Mouse (Mus musculus) left cerebral cortex, adult 8-10 months (tissue): ENCODE results near the gene Adat1. TPM values are rescaled to one million over a fixed set of nuclear protein-coding genes. Genes with fewer than 3 reads are reported as not detected.

Experiments
- DNase-seq, 2 experiments: peaks; one replicate each; pipeline ENCODE4 v3.0.0; 2022; ENCODE audit warnings: low spot score in 2 of 2
- total RNA-seq, 4 experiments: library from RNA; stranded (reverse); gene quantifications; 2 replicates each; pipeline ENCODE4 v1.2.4; 2022

Adat1 gene
- 1 to 10 TPM; 5.3 to 8.0 (median 5.9) TPM for total RNA-seq

DNA sequence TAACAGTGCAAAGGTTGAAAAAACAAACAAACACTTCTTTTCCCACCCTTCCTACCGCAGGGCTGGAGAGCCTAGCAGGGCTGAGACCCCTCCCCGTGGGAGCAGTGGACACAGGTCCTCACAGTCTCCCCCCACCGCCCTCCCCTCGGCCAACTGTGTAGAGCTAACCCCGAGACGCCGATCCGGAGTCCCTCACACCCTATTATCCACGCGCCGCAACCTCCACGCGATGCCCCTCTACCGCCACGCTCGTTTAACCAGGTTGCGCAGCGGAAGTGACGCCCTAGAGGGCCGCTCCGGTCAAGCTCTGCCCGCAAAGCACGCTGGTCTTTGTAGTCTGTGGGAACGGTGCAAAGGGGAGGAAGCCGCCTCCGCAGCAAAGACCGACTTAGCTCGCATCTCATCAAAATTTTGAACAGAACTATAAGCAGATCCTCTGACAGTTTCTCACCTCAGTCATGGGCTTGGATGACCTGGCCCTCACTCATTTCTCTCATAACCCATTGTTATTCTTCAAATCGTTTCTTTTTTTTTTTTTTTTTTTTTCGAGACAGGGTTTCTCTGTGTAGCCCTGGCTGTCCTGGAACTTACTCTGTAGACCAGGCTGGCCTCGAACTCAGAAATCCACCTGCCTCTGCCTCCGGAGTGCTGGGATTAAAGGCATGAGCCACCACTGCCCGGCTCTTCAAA is at the start of gene Adat1:
TSS of gene Adat1 (minus strand) at position 290 of the 690 bp plus-strand sequence.
- DNase-seq: peak; percentile 70 to 84

GRCm38 (mm10) chr8:112037521-112037920 is 45.4 kb upstream of the Adat1 start:
- no peak for DNase-seq

DNA sequence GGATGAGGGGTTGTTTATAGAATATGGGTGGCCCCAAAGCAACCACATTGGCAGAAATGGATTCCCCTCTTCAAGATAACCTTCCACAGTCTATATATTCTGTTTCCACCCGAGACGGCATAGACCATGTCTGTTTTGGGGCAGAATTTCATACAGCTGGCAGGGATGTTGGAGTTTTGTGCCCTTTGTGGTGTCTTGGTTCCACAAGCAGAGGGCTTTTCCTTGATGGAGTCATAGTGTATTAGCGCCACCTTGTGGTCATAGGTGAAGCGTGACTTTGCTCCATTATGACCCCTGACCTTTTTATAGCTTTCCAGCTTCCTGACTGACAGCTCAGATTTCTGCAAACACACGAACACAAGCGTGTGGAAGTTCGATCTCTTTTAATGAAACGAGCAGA is 42.5 kb upstream of the Adat1 start:
- DNase-seq: no peak

- DNase-seq: no peak
Measured at GRCm38 (mm10) chr8:112033071-112033470, 41.0 kb upstream of the Adat1 start.

DNA sequence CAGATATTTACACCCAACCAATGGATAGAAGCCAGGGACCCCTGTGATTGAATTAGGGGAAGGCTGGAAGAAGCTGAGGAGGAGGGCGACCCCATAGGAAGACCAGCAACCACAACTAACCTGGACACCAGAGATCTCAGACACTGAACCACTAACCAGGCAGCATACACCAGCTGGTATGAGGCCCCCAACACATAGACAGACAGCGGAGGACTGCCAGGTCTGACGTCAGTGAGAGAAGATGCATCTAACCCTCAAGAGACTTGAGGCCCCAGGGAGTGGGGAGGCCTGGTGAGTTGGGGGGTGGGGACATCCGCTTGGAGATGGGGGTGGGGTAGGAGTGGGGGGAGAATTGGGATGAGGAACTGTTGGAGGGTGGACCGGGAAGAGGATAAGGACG is 38.6 kb upstream of the Adat1 start:
- DNase-seq: no peak

GRCm38 (mm10) chr8:112029455-112029854 is 37.4 kb upstream of the Adat1 start:
- DNase-seq: no peak

DNA sequence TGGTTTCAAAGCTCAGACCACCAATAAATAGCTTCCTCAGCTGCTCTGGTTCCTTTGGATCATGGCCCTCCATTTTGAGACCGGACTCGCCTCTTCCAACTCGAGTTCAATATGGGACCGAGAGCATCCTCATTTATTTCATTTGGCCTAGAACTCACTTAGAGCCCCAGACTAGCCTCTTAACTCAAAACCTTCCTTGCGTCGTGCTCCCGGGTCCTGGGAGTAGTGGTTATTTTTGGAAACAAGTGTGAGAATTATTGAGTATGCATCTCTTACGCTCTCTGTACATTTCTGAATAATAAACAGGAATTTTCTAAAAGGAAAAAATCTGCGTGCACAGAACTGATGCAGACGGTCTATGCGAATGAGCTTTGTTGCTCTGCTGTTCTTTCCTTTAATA is 22.8 kb upstream of the Adat1 start, which contains the start of gene Gm6793:
TSS of gene Gm6793 (minus strand) at position 101 of the 400 bp plus-strand sequence.
- no peak for DNase-seq

- DNase-seq: no peak
Measured at GRCm38 (mm10) chr8:112011816-112012242, 19.7 kb upstream of the Adat1 start.

DNA sequence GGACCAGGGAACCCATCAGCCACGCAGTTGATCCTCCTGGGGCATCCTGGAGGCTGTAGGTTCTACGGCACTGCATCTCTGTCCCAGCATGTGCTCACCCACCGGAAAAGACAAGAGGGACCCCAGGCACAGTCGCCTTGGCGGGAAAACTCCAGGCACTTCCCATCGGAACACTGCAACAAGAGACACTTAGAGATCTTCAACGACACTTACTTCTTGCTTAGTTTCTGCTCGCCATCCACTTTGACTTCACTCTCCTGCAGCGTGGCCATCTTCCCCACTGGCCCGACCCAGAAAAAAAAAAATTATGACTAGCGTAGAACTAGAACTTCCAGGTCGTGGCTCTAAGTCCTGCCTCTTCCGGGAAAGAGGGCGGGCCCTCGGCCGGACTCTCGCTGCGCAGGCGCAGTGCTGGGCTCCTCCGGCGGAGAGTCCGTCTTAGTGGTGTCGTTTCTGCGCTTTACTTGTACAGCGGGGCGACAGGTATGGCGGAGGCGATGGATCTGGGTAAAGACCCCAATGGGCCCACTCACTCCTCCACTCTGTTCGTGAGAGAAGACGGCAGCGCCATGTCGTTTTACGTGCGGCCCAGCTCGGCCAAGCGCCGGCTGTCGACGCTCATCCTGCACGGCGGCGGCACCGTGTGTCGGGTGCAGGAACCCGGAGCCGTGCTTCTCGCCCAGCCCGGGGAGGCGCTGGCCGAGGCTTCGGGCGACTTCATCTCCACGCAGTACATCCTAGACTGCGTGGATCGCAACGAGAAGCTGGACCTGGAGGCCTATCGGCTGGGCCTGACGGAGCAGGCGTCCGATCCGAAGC is 19.1 kb upstream of the Adat1 start, which contains the start of the genes Kars and Terf2ip:
TSS of gene Kars (minus strand) at position 327 of the 819 bp plus-strand sequence.
TSS of gene Terf2ip (plus strand) at position 402 of the 819 bp plus-strand sequence.
- peak; percentile 83 to 87 for DNase-seq

DNA sequence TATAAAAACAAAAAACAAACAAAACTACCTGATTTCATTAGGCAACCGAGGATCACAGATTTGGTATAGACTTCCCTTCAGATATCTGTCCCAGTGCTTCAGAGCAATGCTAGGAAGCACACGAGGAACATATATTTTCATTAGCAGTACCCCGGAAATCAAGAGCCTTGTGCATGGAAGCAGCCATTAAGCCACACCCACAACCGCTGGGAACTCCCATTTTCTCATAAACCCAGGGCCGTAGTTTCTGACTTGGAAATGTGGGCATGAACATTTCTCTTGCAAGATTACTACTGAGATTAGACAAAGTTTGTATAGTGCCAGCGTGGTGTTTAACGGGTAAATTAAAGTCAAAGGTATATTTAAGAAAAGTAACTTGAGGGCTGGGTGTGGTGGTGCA is 17.5 kb upstream of the Adat1 start:
- DNase-seq: no peak

DNA sequence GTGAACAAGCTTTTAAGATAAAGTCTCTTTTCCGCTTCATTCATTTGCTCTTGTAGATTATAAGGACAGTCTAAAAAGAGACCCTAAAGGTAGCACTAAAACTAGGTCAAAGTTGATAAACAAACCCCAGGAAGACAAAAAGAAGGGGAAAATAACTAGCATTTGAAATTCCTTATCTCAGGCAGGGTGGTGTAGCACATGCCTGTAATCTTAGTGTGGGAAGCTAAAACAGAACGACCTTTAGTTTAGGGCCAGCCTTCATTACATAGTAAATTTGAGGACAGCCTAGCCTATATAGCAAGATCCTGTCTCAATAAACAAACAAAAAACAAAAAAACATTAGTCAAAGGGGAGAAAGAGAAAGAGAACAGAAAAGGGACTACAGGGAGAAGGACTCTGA is 15.6 kb upstream of the Adat1 start:
- DNase-seq: no peak

GRCm38 (mm10) chr8:112005601-112006000 is 13.5 kb upstream of the Adat1 start:
- peak in 1 of 2 experiments; percentile 51 for DNase-seq

GRCm38 (mm10) chr8:112004754-112005153 is 12.7 kb upstream of the Adat1 start:
- DNase-seq: no peak

GRCm38 (mm10) chr8:111992703-111993039 is 569 bp upstream of the Adat1 start:
- DNase-seq: no peak

DNA sequence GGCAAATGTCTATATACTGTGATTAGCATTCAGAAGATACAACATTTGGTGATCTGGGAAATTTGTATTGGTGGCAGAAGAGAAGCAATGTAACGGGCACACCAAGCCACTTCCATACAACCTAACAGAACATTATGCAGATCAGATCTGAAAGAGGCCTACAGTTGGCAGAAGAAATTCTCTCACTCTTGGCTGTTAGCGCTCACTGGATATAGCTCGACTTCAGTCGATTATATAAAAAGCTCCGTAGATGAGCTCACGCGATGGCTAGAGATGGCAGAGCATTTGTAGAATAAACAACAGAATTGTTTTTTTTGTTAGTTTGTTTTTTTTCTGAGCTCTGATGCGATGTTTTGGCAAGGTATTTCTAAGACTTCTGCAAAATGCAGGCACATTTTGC is 824 bp downstream of the Adat1 start:
- no peak for DNase-seq

GRCm38 (mm10) chr8:111989911-111990310 is 2.2 kb downstream of the Adat1 start:
- DNase-seq: peak in 1 of 2 experiments; percentile 53

- peak in 1 of 2 experiments; percentile 45 for DNase-seq
Measured at GRCm38 (mm10) chr8:111984511-111984910, 7.6 kb downstream of the Adat1 start.

- no peak for DNase-seq
Measured at GRCm38 (mm10) chr8:111982116-111982515, 10.0 kb downstream of the Adat1 start.

GRCm38 (mm10) chr8:111978147-111978546 is 14.0 kb downstream of the Adat1 start:
- no peak for DNase-seq

- DNase-seq: no peak
Measured at GRCm38 (mm10) chr8:111976326-111976725, 15.8 kb downstream of the Adat1 start.

GRCm38 (mm10) chr8:111975706-111976105 is 16.4 kb downstream of the Adat1 start:
- no peak for DNase-seq

GRCm38 (mm10) chr8:111974138-111974537 is 18.0 kb downstream of the Adat1 start:
- DNase-seq: no peak
